Mouse (Mus musculus) embryonic stem cell, embryonic (primary cell): ENCODE data around the gene Pphln1.

ENCODE experiments used
- CTCF ChIA-PET, 4 experiments: fragments of 300-600 bp in 2 of 4; fragments of 350-600 bp in 2 of 4; sonication (Branson Sonifier 250); formaldehyde crosslinking; loops; one replicate each; lab custom pipeline; 2022; ENCODE audit warnings: inconsistent platforms in 2 of 4; lab: Charles Lee
- POLR2A ChIA-PET, 4 experiments: fragments of 300-600 bp in 2 of 4; fragments of 350-600 bp in 2 of 4; sonication (Branson Sonifier 250); formaldehyde crosslinking; loops; one replicate each; lab custom pipeline; 2022; ENCODE audit warnings: antibody characterized with exemption in 4 of 4, inconsistent platforms in 1 of 4; lab: Charles Lee

Gene Pphln1

DNA sequence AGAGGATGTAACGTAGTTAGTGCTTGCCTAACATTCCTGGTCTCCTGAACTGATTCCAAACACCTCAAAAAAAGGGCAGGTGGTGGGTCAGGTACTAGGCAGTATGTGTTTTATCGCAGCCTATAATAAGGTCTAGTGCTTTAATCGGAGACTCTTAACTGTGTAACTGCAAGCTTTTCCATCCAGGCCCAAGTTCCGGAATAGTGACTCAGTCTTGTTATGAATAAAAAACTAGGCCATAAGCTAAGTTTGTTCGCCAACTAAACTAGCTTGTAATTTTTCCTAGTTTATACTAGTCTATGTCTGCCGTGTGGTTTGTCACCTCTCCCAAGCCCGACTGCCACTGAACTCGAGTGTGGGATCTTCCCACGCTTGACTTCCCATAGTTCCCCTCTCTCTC lies 16.3 kb downstream of the Pphln1 start:
- ChIA-PET CTCF (no interaction called here), POLR2A (interaction anchor here in 3 of 4 experiments (0.6 to 1.1 kb wide), 4 partner anchors 10 to 155 kb away, joined by 3 to 8 read pairs (median 4); no protein-coding TSS in a partner anchor)

DNA sequence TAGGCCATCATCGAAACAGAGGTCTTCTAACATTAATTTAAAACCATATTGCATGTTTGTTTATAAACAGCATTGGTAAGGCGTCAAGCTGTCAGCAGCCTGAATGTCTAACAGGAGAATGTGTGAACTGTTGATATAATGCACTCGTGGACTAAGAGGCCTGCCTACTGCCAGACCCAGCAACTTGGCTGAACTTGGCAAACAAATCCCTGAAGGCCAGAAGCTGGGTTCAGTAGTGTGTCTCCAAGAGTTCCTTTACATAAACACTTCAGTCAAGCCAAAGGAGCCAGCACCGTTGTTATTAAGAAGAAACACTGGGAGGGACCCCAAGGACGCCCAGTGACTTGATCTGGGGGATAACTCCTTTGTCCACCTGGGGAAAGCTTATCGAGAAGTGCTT lies 18.1 kb downstream of the Pphln1 start:
- ChIA-PET POLR2A (no interaction called here), CTCF (no interaction called here)

DNA sequence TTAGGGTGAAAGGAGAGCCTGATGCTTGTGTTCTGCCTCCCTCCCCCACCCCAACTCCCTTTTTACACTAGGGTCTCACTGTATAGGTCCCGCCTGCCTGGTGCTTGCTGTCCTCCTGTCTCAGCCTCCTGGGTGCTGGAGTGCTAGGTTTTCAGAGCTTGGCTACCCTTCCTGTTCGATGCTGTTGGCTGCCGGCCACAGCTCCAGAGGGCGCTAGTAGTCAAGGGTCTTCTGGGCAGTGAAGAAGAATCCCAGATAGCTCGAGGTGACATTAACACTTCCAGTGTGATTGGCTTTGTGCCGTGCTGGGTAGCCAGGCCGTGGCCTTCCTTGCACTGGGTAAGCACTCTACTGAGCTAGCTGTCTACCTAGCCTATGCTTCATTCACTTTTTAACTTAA lies 22.4 kb downstream of the Pphln1 start:
- ChIA-PET CTCF (interaction anchor here in 3 of 4 experiments (0.5 to 1.3 kb wide), 6 partner anchors 41 to 171 kb away, joined by 3 read pairs; no protein-coding TSS in a partner anchor), POLR2A (interaction anchor here in 2 of 4 experiments (0.6 to 0.7 kb wide), 2 partner anchors 74 to 139 kb away, joined by 3 read pairs; no protein-coding TSS in a partner anchor)

DNA sequence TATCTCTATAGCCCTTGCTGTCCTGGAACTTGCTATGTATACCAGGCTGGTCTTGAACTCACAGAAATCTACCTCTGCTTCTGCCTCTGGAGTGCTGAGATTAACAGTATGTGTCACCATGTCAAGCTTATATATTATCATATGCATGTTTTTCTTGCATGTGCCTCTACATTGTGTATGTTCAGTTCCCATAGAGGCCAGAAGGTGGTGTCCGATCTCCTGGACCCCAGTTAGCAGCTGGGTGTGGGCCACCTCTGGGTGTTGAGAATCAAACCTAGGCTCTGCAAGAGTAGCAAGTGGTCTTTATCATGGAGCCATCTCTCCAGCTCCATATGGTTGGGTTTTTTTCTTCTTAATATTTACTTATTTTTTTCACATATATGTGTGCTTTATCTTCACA lies 24.4 kb downstream of the Pphln1 start:
- CTCF ChIA-PET, result interaction anchor here (0.6 to 0.9 kb wide), 6 partner anchors 10 to 924 kb away, joined by 3 to 5 read pairs (median 3); no protein-coding TSS in a partner anchor

DNA sequence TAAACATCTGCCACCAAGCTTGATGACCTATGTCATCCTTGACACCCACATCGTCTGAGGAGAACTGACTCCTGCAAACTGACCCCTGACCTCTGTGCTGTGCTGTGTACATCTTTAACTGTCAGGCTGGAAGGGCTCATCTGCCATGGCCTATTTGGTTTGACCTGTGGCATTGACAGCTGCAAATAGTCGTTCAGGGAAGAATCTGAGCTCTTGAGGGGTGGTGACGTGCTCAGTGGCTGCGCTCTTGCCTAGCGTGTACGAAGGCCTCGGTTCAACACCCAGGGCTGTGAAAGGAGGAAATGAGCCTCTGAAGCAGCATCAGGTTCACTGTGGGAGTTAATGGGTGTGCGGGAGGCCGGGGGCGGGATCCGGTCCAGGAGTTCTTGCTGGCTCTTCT lies 35.7 kb downstream of the Pphln1 start:
- POLR2A ChIA-PET, result no interaction called here

More for the DNA sequence above, 24.4 kb downstream of the Pphln1 start:
- POLR2A ChIA-PET, result interaction anchor here in 1 of 4 experiments (0.6 kb wide), 1 partner anchor 49 kb away, joined by 3 read pairs; no protein-coding TSS in a partner anchor

DNA sequence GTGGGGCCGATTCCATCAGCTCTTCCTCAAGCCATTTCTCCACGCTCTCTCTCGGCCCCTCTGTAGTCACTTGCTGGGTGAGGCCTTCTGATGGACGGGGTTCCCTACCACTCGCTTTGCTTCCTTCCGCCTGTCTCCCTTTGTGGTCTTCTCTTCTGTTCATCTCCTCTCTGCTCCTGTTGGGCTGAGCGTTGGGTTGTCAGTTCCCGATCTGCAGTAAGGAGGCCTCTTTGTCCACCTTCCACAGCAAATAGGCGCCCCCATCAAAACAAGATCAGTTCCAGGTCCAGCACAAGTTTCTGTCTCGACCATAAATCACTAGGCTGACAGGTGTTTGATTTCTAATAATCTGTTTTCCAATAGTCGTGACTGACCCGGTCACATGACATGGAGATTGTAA lies 37.8 kb downstream of the Pphln1 start:
- ChIA-PET CTCF (interaction anchor here in 2 of 4 experiments (0.6 to 0.7 kb wide), 2 partner anchors 162 to 779 kb away, joined by 3 to 5 read pairs; no protein-coding TSS in a partner anchor), POLR2A (interaction anchor here in 1 of 4 experiments (0.7 to 1.0 kb wide), 2 partner anchors 21 to 476 kb away, joined by 3 read pairs; no protein-coding TSS in a partner anchor)

More for the DNA sequence above, 35.7 kb downstream of the Pphln1 start:
- CTCF ChIA-PET, result no interaction called here

DNA sequence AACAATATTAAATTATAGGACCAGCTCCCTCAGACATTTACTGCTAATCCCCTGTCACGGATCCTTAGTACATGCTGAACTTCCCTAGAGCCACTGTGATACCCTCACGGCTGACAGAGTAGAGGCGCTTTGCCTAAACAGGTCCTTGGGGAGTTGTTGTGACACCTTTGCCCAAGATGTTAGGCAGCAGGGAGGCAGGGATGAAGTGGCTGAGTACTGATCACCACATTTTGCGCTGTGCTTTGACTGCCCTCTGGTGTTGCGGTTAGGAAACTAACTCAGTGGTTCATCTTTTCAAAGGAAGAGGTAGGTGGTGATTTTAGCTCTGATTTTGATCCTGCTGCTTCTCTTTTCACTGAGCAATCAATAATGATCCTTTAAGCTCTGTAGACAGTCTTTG lies 40.5 kb downstream of the Pphln1 start:
- ChIA-PET POLR2A (no interaction called here), CTCF (interaction anchor here in 3 of 4 experiments (0.6 to 1.3 kb wide), 6 partner anchors 9 to 608 kb away, joined by 3 to 6 read pairs (median 3); no protein-coding TSS in a partner anchor)

DNA sequence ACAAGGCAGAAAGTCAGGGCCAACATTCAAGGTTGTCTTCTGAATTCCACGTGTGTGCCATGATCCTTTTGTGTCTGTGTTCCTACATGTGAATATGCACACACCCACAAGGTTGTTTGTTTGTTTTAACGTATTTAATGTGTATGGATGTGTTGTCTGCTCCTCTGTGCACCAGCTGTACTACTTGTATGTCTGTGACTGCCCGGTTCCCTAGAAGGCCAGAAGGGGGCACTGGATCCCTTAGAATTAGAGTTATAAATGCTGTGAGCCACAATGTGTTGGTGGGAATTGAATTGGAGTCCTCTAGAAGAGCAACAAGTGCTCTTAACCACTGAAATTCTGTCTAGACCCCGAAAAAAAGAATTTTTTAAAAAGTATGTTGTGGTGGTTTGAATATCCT lies 44.1 kb downstream of the Pphln1 start:
- CTCF ChIA-PET, result interaction anchor here in 1 of 4 experiments (0.6 kb wide), 1 partner anchor 134 kb away, joined by 3 read pairs; no protein-coding TSS in a partner anchor
- POLR2A ChIA-PET, result interaction anchor here in 1 of 4 experiments (1.1 kb wide), 1 partner anchor 48 kb away, joined by 3 read pairs; no protein-coding TSS in a partner anchor

DNA sequence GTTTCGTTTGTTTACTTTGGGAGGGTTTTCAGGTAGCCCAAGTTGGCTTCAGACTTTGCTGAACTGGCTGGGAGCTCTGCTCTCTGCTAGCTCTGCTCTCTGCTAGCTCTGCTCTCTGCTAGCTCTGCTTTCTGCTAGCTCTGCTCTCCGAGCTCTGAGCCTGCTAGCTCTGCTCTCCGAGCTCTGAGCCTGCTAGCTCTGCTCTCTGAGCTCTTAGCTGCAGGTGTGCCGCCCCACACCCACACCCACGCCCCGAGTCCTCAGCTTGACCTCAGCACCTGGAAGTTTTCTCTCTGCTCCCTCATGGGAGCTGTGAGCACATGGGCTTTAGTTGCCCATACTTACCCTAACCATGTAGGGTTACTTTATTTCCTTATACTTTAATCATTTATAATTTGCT lies 45.5 kb downstream of the Pphln1 start:
- CTCF ChIA-PET, result no interaction called here
- POLR2A ChIA-PET, result interaction anchor here in 1 of 4 experiments (0.6 kb wide), 1 partner anchor 1799 kb away, joined by 16 read pairs; no protein-coding TSS in a partner anchor

DNA sequence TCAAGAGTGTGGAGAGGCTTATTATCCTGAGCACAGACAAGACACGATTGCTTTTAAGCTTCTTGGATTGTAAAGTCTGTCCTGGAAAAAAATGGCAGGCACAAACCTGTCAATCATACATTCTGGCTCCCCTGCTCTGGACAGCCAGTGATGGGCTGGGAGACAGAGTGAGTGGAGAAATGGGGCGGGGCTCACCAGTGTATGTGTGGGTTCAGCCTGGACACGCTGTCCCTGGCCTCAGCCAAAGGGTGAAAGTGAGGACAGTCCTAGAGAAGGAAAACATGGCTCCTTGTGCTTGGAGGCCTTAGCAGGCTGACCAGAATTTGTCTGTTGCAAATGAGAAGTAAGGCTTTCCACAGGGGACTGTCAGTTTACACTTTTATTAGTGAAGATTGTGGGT lies 50.7 kb downstream of the Pphln1 start:
- CTCF ChIA-PET, result no interaction called here
- POLR2A ChIA-PET, result no interaction called here

DNA sequence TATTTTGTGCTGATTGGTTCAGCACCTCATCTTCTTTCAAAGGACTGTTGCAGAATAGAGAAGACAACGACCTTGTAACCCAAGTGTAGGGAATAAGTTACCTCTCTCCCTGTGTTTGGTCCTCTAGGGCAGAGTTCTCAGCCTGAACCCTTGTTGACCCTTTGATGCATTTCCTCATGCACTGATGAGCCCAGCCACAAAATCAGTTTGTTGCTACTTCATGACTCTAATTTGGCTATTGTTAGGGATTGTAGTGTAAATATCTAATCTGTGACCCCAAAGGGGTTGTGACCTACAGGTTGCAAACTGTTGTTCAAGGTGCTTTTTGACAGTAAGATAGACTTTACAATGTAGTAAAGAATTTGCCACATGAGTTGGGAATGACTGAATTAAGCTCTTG lies 55.1 kb downstream of the Pphln1 start:
- ChIA-PET CTCF (no interaction called here), POLR2A (no interaction called here)

DNA sequence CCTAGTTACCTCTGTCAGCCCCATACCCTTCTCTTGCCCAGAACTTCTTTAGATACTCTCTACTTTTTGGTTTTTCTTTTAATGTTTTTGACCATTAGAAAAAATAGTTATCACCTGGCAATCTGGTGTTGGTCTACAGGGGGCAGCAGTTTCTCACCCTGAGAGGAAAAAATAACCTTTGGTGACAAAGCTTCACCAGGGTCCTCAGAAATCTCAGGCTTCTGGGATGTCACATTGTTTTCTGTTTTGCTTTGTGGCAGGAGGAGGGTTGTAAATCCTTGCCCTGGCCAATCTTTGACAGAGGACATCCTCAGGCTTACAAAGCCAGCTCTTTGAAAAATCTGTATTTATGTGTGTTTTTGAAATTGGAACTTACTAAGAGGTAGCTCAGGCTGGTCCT lies 57.9 kb downstream of the Pphln1 start:
- POLR2A ChIA-PET, result no interaction called here
- CTCF ChIA-PET, result interaction anchor here in 1 of 4 experiments (0.9 kb wide), 1 partner anchor 64 kb away, joined by 4 read pairs; no protein-coding TSS in a partner anchor

DNA sequence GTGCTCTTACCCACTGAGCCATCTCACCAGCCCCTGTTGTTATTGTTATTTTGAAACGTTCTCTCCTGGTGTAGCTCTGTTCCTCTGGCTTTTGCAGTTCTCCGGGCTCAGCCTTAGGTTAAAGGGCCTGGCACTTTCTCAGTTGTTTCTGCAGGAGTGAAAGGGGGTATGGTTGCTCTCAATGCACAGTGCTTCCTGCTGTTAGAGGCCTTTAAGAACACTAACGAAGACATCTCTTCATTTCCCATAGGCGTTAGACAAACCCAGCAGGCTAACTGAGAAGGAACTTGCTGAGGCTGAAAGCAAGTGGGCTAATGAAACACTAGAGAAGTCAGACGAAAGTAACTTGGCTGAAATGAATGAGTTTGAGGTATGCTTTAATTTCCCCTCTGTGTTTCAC lies 61.3 kb downstream of the Pphln1 start:
- ChIA-PET CTCF (no interaction called here), POLR2A (no interaction called here)

DNA sequence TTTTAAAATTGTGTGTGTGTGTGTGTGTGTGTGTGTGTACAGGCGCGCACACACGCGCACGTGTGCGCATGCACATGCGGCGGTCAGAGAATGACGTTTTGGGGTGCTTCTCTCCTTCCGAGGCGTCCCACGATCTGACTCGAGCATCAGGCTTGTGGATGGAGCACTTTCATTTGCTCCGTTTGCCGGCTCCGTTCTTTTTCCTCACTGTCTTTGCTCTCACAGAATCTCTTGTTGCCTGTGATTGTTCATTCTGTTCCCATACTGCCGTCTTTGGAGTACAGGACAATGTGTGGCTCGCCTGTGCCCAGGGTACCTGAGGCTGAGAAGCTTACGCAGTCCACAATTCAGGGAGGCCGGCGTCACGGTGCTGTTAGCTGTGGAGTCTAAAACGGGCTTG lies 62.9 kb downstream of the Pphln1 start:
- POLR2A ChIA-PET, result interaction anchor here in 2 of 4 experiments (0.9 to 1.1 kb wide), 2 partner anchors 11 to 33 kb away, joined by 3 read pairs; no protein-coding TSS in a partner anchor
- CTCF ChIA-PET, result interaction anchor here in 2 of 4 experiments (0.6 to 0.9 kb wide), 3 partner anchors 40 to 1710 kb away, joined by 3 to 6 read pairs (median 3); no protein-coding TSS in a partner anchor

DNA sequence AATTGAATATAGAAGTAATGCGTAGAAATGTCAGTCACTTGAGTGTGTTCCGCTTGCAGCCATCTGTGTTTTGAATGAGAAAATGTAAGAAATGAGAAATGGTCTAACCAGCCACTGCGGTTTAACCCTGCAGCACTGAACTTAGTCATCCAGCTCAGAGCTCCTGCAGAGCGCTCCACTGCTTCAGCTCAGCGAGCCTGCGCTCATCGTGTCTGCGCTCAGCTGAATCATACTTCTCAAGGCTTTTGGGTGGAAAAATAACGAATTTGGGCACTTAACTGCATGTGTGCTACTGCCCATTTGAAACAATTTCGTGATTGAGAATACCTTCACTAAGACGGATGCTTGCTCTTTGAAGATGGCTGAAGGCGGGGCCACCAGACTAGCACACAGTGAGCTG lies 73.5 kb downstream of the Pphln1 start:
- ChIA-PET CTCF (interaction anchor here in 3 of 4 experiments (0.6 to 1.7 kb wide), 5 partner anchors 9 to 1186 kb away, joined by 3 to 4 read pairs (median 3); no protein-coding TSS in a partner anchor), POLR2A (interaction anchor here in 3 of 4 experiments (0.5 to 1.1 kb wide), 6 partner anchors 10 to 135 kb away, joined by 3 to 4 read pairs (median 3); partner anchors contain the start of gene Yaf2 (in 1 of the 3))

DNA sequence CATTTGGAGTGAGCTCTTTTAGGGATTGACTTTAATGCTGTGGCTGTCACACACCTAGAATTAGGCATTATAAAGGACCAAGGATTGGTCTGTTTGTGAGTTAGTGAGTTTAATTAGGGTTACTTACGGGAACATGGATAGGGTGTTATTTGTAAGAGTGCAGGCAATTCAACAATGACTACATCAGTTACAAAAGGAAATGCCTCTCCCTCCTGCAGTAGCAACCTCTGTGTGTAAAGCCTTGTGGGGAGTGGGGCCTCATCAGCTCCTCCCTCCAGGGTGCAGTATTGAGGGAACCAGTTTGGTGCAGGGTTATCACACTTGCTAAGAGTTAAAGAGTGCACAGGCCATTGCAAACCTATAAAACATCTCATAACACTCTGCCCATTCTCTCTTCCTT lies 73.9 kb downstream of the Pphln1 start:
- CTCF ChIA-PET, result interaction anchor here in 3 of 4 experiments (0.6 to 1.7 kb wide), 6 partner anchors 9 to 1813 kb away, joined by 3 to 4 read pairs (median 4); no protein-coding TSS in a partner anchor

DNA sequence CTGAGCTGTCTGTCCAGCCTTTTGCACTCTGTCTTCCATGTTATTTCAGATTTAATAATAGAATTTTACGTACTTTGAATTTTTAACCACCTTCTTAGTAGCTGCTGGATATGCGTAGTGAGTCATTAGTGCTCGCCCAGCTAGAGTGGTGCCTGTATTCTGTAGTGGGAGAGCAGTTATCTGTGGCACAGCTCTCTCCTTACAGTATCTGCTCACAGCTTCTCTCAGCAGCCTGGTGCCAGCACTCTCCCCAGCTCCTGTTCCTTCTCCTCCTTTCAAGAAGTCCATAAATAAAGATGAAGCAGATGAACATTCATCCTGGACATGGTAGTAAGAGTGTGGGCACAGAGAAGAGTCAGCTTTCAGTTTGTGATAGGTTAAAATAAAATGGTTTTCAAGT lies 76.1 kb downstream of the Pphln1 start:
- ChIA-PET POLR2A (interaction anchor here in 2 of 4 experiments (0.6 to 1.0 kb wide), 2 partner anchors 15 to 18 kb away, joined by 3 to 5 read pairs; no protein-coding TSS in a partner anchor), CTCF (no interaction called here)

More for the DNA sequence above, 73.9 kb downstream of the Pphln1 start:
- POLR2A ChIA-PET, result interaction anchor here in 3 of 4 experiments (0.5 to 1.1 kb wide), 6 partner anchors 11 to 135 kb away, joined by 3 to 4 read pairs (median 3); partner anchors contain the start of gene Yaf2 (in 1 of the 3)

DNA sequence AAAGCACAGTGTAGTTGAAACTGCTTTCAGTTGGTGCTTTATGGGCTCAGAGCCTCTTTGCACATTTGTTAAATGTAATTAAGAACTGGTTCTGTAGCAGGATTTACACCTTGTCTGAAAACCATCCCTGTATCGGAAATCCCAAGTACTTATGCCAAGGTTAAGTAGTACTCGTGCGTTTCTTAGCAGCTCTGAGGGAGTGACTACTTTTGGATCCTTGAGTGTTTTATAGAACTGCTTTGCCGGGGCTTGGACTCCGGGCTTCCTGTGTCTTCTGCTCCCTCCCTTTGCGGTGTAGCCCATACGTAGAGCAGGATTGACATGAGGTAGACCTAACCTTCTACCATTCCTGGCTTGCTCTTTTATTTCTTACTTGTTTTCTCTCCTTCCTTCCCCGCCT lies 77.5 kb downstream of the Pphln1 start:
- ChIA-PET POLR2A (no interaction called here), CTCF (interaction anchor here in 1 of 4 experiments (0.6 kb wide), 1 partner anchor 8 kb away, joined by 4 read pairs; no protein-coding TSS in a partner anchor)

DNA sequence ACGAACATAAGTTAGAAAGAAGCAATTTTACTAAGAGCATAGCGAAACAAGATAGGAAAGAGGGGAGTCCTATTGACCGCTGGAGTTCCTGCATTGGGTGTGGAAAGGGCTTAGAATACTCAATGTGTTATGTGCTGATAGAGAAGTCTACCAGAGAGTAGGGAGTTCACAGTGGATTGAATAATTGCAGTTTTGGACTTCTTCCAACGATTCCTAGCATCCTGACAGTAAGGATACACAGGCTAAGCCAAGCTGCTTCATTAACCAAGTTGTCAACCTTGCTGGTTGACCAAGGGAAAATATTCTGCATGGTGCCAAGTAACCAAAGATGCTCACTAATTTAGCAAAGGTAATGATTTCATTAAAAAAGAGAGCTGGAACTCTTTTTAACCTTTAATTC lies 79.6 kb downstream of the Pphln1 start:
- POLR2A ChIA-PET, result no interaction called here
- CTCF ChIA-PET, result no interaction called here

DNA sequence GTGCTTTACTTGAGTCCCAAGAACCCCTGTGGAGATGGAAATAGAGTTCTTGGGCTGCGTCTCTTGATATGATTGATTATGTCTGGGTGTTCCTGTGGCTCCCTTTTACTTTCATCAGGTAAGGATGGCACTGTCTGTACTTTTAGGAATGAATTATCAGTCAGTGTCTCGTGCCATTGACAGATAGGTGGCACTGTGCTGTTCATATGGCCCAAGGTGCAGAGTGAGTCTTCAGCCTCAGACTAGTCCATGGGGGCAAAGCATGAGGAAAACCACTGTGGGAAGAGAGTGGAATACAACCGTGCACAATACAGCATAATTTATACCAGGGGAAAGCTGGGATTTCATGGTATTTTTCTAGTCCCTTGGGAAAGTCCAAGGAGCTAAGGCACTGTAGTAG lies 80.5 kb downstream of the Pphln1 start:
- POLR2A ChIA-PET, result no interaction called here
- CTCF ChIA-PET, result no interaction called here
